Mouse (Mus musculus) embryonic facial prominence, embryonic 11.5 days (tissue): Measurements from ENCODE around the gene Fam131a. TPM values are rescaled to one million over a fixed set of nuclear protein-coding genes. Genes with fewer than 3 reads are reported as not detected.

Source experiments
- ATAC-seq: fragments of 200-750 bp; cut with Nextera tagmentation; replicated peaks from 2 replicates; pipeline ENCODE4 v1.8.0; 2017; ENCODE audit warnings: low read depth; ENCODE audit not compliant: insufficient number of reproducible peaks, low FRiP score, low TSS enrichment
- DNase-seq: peaks from one replicate; pipeline ENCODE4 v3.0.0-alpha.2; 2015; ENCODE audit warnings: low spot score
- H3K27ac ChIP-seq: fragments of 300-500 bp; sonication (generic); replicated peaks from 2 replicates; pipeline ENCODE4 v1.5.1; 2014; ENCODE audit warnings: mild to moderate bottlenecking, low read depth, low read length, control low read depth
- H3K27me3 ChIP-seq: fragments of 300-500 bp; sonication (generic); 2 replicates; pipeline ENCODE4 v1.6.1; 2014; ENCODE audit warnings: mild to moderate bottlenecking, low read length, moderate library complexity, mixed read lengths; ENCODE audit not compliant: control insufficient read depth, insufficient read depth
- H3K36me3 ChIP-seq: fragments of 300-500 bp; sonication (generic); replicated peaks from 2 replicates; pipeline ENCODE4 v1.6.1; 2014; ENCODE audit warnings: low read depth, mild to moderate bottlenecking, low read length, moderate library complexity, mixed read lengths; ENCODE audit not compliant: control insufficient read depth, insufficient read depth
- H3K4me1 ChIP-seq: fragments of 300-500 bp; sonication (generic); 2 replicates; pipeline ENCODE4 v1.6.1; 2014; ENCODE audit warnings: low read length, mixed read lengths; ENCODE audit not compliant: control insufficient read depth, insufficient read depth
- H3K4me2 ChIP-seq: fragments of 300-500 bp; sonication (generic); 2 replicates; pipeline ENCODE4 v1.6.1; 2014; ENCODE audit warnings: low read depth, mild to moderate bottlenecking, control low read depth, low read length, moderate library complexity
- H3K4me3 ChIP-seq: fragments of 300-500 bp; sonication (generic); 2 replicates; pipeline ENCODE4 v1.5.1; 2014; ENCODE audit warnings: low read depth, low read length, control low read depth
- H3K9ac ChIP-seq: fragments of 300-500 bp; sonication (generic); replicated peaks from 2 replicates; pipeline ENCODE4 v1.6.1; 2014; ENCODE audit warnings: mild to moderate bottlenecking, control low read depth, low read length
- H3K9me3 ChIP-seq: fragments of 300-500 bp; sonication (generic); replicated peaks from 2 replicates; pipeline ENCODE4 v1.6.1; 2016; ENCODE audit warnings: mild to moderate bottlenecking, low read length, inconsistent platforms, mixed read lengths; ENCODE audit not compliant: control insufficient read depth
- WGBS: fragments of 180-500 bp; shearing (Covaris S2); extraction: QIAGEN DNeasy Blood & Tissue Kit; methylation state at CpG from one replicate; pipeline ENCODE4 v1.1.7; 2014; 5-methylcytosine and 5-hydroxymethylcytosine counted together
- polyA plus RNA-seq: library from polyadenylated mRNA; unstranded; fragments of >200 nt; fragmentation: Nextera tagmentation; extraction: Ambion mirVana; gene quantifications from 2 replicates; pipeline ENCODE4 v1.2.1, GENCODE M21; 2014

Fam131a gene
- polyA plus RNA-seq, 1 experiment from 2014 or later = 4.4 TPM

GRCm38 (mm10) chr16:20701729-20702521, 8.9 kb downstream of the Fam131a start:
- Histone ChIP-seq H3K9me3 (no peaks in the 10 kb centered on the region), H3K27me3 (no peaks in the 10 kb centered on the region), H3K36me3 (no peaks in the 10 kb centered on the region; the same call in none of the 2 replicates), H3K4me1 (peaks cover 8% of the 10 kb centered on the region), H3K27ac (peak overlapping the region; percentile 25), H3K4me3 (no peak overlapping the region), H3K4me2 (0 out of 2 replicates have a peak overlapping the region, but pooled peaks have one; percentile 2), H3K9ac (peak overlapping the region; percentile 50)
- 14% methylated on average over 12 of the region's 12 CpGs for WGBS
- DNase-seq (peak; percentile 49), ATAC-seq (peak; percentile 36; the same call in 1 of the 2 replicates)

- peaks cover 8% of the 10 kb centered on the region for H3K4me1 ChIP-seq
Measured at GRCm38 (mm10) chr16:20702522-20702893, 9.5 kb downstream of the Fam131a start.

DNA sequence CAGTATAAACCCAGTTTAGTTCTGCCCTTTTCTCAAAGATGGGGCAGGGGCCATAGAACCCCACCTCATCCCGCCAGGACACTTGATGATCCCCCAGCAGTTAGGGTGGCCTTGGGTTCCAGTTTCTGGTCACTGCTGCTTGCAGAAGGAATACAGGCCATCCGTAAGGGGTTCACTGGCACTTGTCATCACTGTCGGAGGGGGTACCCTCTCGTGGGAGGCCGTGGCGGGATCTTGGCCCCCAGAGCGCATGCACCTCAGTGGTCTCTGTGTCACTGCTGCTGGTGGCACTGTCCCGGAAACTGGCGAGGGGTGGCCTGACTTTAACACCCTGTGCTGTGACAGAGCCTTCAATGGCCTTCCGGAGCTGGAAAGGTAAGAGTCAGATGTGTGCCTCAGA, 10.0 kb downstream of the Fam131a start:
- Histone ChIP-seq H3K4me3 (no peak overlapping the region), H3K9me3 (no peaks in the 10 kb centered on the region), H3K9ac (no peak overlapping the region), H3K4me1 (peaks cover 8% of the 10 kb centered on the region), H3K27me3 (no peaks in the 10 kb centered on the region), H3K36me3 (no peaks in the 10 kb centered on the region; the same call in none of the 2 replicates), H3K4me2 (no peak overlapping the region), H3K27ac (no peak overlapping the region)
- DNase-seq (no peak), ATAC-seq (no peak)
- WGBS = 92% methylated on average over 10 of the region's 10 CpGs

More at GRCm38 (mm10) chr16:20702522-20702893, 9.5 kb downstream of the Fam131a start:
- Histone ChIP-seq H3K9me3 (no peaks in the 10 kb centered on the region), H3K27me3 (no peaks in the 10 kb centered on the region), H3K27ac (no peak overlapping the region; the same call in 1 of the 2 replicates), H3K9ac (peak overlapping the region; percentile 33), H3K4me2 (no peak overlapping the region), H3K36me3 (no peaks in the 10 kb centered on the region; the same call in none of the 2 replicates), H3K4me3 (no peak overlapping the region)
- DNase-seq (peak; percentile 83), ATAC-seq (peak; percentile 71)
- 6% methylated on average over 8 of the region's 8 CpGs for WGBS

DNA sequence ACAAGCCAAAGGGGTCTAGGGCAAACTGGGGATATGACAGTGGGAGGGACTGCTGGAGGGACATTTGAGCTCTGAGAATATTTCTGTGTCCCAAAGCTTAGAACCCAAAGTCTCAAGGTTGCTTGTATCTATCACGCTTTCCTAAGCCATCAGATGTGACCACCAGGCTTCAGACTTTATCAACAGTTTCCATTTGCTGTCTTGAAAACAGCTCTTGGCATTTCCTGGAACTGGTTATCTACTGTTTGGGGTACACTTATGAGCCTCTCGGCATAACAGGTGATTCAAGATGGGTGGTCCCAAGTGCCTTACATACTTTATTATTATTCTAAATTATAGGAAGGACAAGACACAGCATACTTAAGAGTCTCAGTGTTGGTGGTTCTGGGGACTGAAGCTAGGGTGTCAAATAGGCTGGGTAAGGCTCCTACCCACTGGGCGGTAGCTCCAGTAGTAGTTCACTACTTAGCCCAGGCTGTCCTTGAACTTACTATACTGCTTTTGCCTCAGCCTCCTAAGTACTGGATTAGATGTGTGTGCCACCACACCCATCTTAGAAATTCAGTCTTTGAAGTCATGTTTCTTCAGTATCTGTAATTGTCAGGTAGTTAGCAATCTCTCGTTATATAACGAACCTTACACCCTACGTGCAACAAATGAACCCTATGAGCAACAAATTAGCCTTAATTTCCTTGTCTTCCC, 10.8 kb downstream of the Fam131a start:
- Histone ChIP-seq H3K9me3 (no peaks in the 10 kb centered on the region), H3K9ac (no peak overlapping the region), H3K36me3 (no peaks in the 10 kb centered on the region; the same call in none of the 2 replicates), H3K27ac (no peak overlapping the region), H3K4me2 (no peak overlapping the region), H3K4me3 (no peak overlapping the region), H3K27me3 (no peaks in the 10 kb centered on the region), H3K4me1 (peaks cover 8% of the 10 kb centered on the region)
- ATAC-seq = no peak
- 88% methylated on average over 6 of the region's 6 CpGs for WGBS
- no peak for DNase-seq

GRCm38 (mm10) chr16:20705786-20706185, 12.7 kb downstream of the Fam131a start:
- no peak overlapping the region for H3K4me3 ChIP-seq
- no peaks in the 10 kb centered on the region for H3K27me3 ChIP-seq
- 83% methylated on average over 3 of the region's 3 CpGs for WGBS
- DNase-seq (no peak), ATAC-seq (no peak)
- peaks cover 8% of the 10 kb centered on the region for H3K4me1 ChIP-seq
- H3K9ac ChIP-seq = no peak overlapping the region
- H3K4me2 ChIP-seq = no peak overlapping the region
- no peaks in the 10 kb centered on the region; the same call in none of the 2 replicates for H3K36me3 ChIP-seq
- H3K9me3 ChIP-seq = no peaks in the 10 kb centered on the region
- H3K27ac ChIP-seq = no peak overlapping the region

DNA sequence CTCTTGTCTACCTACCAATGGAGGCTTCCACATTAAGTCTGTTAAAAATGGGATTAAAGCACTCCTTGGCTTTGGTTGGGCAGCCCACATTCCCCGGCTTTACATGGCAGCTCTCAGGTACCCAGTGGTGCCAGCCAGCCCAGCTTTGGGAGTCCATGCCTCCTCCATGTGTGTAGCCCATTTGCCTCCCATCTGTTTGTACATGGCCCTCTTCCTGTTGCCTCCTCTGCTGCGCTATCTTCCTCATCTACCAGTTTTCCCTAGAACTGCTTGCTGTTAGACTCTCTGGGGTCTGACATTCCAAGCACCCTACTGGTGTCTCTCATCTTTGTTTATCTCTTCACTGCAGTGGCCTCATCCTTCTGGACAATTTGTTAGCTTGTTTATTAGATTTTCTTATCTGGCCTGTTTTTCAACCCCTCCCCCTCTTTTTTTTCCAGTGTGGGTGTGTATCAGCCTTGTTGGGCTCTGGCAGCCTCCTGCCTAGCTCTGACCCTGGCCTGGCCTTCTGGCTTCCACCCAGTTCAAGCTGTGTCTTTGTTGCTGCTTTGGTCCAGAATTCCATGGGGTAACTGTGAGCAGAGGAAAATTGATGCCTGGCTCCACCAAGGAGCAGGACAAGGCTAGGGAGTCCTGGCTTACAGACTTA, 13.5 kb downstream of the Fam131a start:
- no peaks in the 10 kb centered on the region; the same call in none of the 2 replicates for H3K36me3 ChIP-seq
- H3K4me1 ChIP-seq = peaks cover 5% of the 10 kb centered on the region
- no peaks in the 10 kb centered on the region for H3K9me3 ChIP-seq
- 98% methylated on average over 2 of the region's 2 CpGs for WGBS
- ATAC-seq = no peak
- H3K27me3 ChIP-seq = no peaks in the 10 kb centered on the region
- H3K9ac ChIP-seq = no peak overlapping the region
- no peak overlapping the region for H3K27ac ChIP-seq
- DNase-seq = no peak
- H3K4me3 ChIP-seq = no peak overlapping the region
- no peak overlapping the region for H3K4me2 ChIP-seq

- Histone ChIP-seq H3K9me3 (no peaks in the 10 kb centered on the region), H3K9ac (no peak overlapping the region), H3K4me1 (no peaks in the 10 kb centered on the region), H3K4me2 (no peak overlapping the region), H3K27me3 (no peaks in the 10 kb centered on the region), H3K4me3 (no peak overlapping the region), H3K36me3 (peaks cover 3% of the 10 kb centered on the region), H3K27ac (no peak overlapping the region)
- 92% methylated on average over 21 of the region's 21 CpGs for WGBS
- no peak for DNase-seq
- ATAC-seq = peak; percentile 31; the same call in 1 of the 2 replicates
Measured at GRCm38 (mm10) chr16:20708220-20708938, 15.3 kb downstream of the Fam131a start.
